Mouse (Mus musculus) lung, adult 2 months (tissue): ENCODE results near the gene Gzmc.

ENCODE experiments used
- CTCF ChIP-seq: fragments of 200-500 bp; IDR thresholded peaks from 2 replicates; pipeline ENCODE4 v1.5.1; 2011; ENCODE audit warnings: mild to moderate bottlenecking, low read length, control low read depth; ENCODE audit not compliant: insufficient read depth
- POLR2A ChIP-seq: fragments of 200-500 bp; IDR thresholded peaks from 2 replicates; pipeline ENCODE4 v1.6.1; 2011; ENCODE audit warnings: low read depth, mild to moderate bottlenecking, control low read depth, low read length, borderline replicate concordance; ENCODE audit errors: extremely low read depth

- TF ChIP-seq CTCF (no peak), POLR2A (no peak)
These were observed 27.7 kb upstream of the Gzmc start, which contains the start of gene Gzmb for GRCm38 (mm10) chr14:56262153-56262552.
